Mouse (Mus musculus) fibroblast of lung, adult 2 months (primary cell): ENCODE measurements around the gene Gadd45g.
"Not testable (repeated sequence)": the region's sequence is repeated elsewhere in the genome, so short reads cannot be mapped to it uniquely, and the experiment has no call there.

Experiments
- DNase-seq: peaks from one replicate; pipeline ENCODE4 v3.0.0-alpha.2; 2011; ENCODE audit warnings: low read depth

Gene Gadd45g

DNA sequence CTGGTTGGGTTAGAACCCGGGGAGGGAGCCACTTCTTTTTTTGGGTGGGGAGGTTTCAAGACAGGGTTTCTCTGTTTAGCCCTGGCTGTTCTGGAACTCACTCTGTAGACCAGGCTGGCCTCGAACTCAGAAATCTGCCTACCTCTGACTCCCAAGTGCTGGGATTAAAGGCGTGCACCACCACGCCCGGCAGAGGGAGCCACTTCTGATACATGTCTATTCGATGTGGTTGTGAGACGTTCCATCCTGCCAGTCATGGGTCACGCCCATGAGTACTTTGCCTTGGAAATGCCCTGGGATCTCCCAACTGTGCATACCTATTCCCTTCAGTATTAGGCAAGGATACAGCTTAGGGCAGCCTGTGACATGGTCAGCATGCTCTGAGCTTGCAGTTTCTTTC is 12.5 kb upstream of the Gadd45g start:
- not testable (repeated sequence) for DNase-seq

DNA sequence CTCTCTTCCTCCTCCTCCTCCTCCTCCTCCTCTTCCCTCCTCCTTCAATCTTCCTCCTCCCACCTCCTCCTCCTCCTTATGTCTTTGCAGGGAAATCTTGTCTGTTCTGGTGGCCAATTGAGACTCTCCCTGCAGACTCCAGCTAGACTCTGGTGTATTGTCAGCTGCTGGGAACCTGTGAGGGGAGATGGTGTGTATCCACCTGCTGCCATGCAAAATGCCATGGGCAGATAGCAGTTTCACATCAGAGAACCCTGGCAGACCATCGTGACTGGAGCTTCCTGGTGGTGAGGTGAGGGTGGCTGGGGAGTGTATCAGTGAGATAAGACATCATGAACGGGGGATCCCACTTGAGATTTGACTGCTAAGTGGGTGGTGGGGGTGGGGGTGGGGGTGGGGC is 12.0 kb upstream of the Gadd45g start:
- DNase-seq = no peak

DNA sequence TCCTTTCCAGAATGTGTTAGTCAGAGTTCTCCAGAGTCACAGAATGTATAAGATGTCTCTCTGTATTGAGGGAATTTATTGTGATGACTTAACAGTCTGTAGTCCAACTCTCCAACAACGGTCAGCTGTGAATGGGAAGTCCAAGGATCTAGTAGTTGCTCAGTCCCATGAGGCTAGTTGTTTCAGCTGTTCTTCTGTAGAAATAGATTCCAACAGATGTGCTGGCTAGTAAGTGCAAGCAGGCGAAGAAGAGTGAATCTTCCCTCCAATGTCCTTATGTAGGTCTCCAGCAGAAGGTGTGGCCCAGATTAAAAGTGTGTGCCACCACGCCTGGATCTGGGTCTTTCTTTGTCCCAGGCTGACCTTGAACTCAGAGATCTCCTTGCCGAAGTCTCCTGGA is 11.3 kb upstream of the Gadd45g start:
- not testable (repeated sequence) for DNase-seq

DNA sequence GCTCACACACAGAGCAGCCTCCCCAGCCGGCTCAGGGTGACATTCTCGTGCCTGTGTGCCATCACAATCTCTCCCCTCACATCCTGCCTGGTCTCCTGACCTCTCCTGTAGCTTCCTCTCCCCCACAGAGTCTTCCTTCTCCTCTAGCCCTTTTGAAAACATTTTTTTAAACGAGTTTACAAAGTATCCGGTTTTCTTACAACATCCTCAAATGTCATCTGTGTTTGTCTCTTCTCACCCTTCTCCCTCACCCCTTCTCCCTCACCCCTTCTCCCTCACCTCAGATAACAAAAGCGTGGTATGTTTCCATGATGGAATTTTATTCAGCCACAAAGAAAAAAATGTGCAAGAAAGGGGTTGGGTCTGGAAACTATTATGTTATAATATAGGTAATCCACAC is 9.1 kb upstream of the Gadd45g start:
- DNase-seq = no peak

DNA sequence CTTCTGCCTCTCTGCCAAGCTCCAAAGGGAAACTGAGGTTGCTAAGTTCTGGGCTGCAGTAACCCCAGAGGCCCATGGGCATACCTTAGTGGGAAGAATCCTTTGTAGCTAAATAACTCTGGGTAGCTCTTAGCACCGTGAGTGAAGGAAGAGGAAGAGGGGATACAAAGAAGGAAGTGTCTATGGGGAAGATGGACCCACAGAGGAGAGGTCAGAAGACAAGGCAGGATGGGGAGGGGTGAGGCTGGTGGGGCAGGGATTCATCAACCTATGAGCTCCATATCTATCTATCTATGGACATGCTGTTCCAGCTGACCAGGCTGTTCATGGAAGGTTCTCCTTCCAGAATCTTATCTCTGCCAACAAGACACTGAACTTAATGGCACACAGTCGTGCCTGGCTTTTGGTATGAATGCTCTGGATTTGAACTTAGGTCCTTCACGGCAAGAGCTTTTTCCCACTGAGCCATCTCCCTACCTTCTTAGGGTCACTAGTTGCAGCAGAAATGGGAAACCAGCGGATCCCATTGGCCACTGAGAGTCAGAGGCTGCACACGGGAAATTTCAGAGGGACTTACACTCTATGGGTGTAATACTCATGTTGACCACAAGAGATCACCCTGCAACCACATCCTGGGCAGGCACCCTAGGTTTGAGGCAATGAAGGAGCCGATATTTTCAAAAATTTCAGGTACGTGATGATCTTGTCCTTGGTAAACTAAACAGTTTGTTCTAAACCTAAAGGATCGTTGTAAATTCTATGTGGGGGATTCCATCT is 7.0 kb upstream of the Gadd45g start:
- no peak for DNase-seq

DNA sequence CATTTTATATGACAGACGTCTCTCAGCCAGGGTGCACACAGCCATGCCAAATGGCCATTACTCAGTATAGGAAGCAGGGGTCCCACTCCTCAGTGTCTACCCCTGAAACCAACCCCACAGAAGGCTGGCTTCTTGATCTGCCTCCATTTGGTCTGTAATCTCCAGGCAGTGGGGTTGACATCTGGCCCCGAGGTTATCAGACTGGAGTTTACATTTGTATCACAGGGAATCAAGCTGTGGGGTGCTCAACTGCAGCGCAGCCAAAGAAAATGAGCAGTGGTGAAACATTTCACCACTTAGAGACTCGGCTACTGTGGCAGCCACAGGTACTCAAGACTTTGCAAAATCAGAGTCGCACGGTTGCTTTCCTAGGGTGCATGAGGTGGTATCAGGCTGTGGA is 5.8 kb upstream of the Gadd45g start:
- no peak for DNase-seq

DNA sequence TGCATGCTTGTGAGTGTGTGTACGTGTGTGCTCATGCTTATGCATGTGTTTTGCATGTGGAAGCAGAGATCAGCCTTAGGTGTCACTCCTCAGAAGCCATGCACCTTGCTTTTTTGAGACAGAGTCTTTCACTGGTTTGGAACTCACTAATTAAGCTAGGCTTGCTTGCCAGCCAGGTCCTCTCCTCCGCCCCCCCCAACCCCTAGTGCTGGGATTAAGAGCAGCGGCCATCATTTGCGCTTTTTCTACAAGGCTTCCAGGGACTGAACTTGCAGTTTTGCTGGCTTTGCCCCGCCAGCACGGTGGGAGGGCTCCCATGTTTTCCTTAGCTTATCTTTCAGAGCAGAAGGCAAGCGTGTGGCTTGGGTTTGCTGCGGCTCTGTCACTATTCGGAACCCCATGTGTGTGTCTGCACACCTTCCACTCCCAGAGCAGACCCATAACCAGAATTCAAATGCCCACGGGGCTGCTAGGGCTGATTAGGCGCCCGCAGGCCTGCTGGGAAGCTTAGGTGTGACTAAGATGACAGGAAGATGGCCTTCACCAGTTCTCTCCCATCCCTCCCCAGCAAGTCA is 4.8 kb upstream of the Gadd45g start:
- DNase-seq = no peak

DNA sequence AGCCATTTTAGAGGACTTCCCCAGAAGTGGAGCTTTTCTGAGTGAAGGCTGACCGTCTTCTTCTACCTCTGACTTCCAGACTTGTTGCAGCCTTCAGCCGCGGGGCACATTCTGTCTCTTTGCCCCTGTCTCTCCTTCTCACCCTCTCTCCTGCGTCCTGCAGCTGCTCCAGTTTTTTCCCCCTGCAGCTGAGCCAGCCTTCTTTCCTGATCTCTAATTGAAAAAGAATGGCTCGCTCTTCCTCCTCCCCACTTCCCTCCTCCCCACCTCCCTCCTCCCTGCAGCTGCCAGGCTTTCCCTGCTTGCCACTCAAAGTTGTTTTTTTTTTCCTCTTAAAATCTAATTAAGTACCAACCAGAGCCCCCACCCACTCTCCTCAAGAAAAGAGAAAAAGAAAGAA is 4.3 kb upstream of the Gadd45g start:
- no peak for DNase-seq

DNA sequence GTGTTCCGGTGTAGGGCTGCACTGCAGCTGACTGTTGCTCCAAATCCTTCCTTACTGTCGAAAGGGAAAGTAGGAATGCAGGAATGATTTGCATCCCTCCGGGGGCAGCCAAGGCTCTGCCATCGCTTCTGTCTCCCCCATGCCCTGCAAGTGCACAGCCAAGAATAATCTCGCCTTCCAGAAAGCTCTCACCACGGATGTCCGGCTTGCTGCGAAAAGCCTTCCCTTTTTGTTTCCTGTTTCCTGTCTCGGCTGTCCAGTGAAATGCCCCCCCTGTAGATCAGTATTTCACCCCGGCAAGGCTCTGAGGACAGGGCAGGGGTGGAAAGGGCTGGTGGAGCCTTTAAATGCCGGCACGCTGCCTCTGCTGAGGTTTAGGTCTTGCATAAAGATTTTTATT is 3.7 kb upstream of the Gadd45g start:
- no peak for DNase-seq

DNA sequence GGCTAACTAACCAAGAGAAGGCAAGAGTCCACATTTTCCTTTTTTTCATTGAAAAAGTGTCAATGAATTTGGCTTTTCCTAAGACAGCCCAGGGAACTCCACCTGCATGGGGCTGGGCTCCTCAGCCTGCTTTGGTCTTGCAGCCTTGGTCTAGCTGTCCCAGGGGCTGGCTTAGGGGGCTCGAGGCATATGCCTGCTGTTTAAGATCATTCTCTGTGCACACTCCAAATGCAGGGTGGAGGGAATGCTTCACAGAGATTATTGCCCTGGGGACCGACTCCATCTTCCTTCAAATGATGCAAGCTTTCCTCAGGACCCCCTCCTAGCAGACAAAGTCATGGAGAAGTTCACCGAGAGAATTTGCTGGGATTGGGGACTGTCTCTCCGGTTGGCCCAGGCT is 3.2 kb upstream of the Gadd45g start:
- no peak for DNase-seq

DNA sequence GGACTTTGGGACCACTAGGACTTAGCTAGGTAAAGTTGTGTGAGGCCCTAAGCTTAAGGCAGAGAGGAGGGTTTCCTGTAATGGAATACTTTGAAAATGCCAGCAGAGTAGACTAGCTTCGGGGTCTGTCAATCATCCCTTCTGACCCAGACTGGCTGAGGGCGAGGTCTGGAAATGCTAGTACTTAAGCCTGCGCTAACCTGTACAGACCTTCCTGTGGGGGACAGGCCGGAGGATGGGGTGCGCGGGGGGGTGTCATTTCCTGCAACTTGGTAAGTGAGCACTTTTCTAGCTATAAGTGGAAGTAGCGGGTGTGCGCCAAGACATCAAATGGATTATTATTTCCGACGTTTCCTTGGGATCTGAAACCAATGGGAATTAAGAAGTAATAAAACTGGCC is 2.4 kb upstream of the Gadd45g start:
- DNase-seq = no peak

DNA sequence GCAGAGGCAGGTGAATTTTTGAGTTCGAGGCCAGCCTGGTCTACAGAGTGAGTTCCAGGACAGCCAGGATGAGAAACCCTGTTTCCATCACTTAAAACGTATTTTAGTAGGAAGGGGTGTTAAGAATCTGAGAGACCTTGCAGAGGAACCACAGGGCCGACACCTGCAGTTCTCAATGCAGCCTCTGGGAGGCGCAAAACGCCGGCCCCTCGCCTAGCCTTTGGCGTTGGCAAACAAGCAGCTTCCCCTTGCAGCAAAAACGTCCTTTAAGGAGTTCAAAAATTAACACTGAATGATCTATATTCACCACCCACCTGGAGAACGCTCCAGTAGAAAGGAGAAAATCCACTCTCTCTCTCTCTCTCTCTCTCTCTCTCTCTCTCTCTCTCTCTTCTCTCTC is 1.8 kb upstream of the Gadd45g start:
- DNase-seq = no peak

DNA sequence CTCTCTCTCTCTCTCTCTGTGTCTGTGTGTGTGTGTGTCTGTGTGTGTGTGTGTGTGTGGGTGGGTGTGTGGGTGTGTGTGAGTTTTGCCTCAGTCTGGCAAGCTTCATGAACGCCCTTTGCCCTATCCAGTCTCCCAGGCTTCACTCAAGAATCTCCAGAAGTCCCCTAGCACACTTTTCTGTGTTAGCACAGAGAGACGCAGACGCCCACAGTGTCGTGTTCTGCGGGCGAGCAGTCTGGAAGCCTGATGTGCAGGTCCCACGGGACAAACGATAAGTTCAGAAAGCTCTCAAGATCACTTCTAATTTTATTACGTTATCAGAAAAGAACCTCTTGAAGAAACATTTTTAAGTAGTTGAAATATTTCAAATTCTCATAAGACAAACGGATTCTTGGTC is 1.4 kb upstream of the Gadd45g start:
- no peak for DNase-seq

DNA sequence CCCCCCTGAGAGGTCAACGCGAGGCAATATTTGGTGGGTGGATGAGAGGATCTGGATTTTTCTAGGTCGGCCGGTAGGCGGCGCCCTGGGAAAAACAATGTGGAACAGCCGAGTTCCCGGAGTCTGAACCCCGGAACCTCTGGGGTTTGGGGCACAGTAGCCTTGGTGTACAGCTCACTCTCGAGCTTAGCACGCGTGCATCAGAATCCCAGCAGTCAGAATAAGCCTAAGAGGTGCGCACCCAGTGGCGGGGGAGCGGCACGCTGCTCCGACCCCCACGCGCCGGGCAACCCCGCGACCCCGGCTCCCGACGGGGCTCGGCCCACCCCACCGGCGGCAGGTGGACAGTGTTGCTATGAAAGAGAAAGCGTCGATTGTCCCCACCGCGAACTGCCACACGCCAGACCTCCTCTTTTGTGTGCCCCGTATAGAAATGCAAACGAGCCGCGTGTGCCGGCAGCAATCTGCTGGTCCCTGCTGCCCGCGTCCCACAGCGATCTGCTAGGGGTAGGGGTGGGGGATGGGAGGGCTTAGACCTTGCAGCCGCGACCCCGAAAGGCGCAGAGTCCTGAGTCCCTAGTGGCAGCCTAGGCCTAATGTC is 787 bp upstream of the Gadd45g start:
- DNase-seq = no peak

DNA sequence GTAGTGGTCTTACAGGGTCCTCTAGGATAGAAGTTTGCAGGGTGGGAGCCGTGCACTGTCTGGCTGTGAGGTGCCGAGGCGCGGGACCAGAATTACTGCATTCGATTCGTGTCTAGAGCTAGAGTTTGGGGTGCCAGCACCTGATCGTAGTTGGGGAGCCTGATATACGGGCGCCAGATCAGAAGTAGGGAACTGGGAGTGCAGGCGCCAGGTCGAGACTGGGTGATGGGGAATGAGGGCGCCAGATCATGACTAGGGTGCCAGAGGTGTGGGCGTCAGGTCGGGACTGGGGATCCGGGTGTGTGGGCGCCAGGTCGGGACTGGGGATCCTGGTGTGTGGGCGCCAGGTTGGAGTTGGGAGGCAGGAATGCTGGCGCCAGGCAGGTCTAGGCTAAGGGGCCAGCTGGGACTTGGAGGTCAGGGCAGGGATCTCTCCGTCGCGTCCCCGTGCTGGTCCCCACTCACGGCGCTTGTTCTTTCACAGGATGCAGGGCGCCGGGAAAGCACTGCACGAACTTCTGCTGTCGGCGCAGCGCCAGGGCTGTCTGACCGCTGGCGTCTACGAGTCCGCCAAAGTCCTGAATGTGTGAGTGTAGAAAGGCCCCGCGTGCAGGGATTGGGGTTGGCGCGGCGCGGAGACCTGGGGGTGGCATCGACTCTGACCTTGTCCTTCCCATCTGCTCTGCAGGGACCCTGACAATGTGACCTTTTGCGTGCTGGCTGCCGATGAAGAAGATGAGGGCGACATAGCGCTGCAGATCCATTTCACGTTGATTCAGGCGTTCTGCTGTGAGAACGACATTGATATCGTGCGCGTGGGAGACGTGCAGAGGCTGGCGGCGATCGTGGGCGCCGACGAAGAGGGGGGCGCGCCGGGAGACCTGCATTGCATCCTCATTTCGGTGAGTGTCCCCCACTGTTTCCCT is 653 bp downstream of the Gadd45g start:
- DNase-seq = no peak

DNA sequence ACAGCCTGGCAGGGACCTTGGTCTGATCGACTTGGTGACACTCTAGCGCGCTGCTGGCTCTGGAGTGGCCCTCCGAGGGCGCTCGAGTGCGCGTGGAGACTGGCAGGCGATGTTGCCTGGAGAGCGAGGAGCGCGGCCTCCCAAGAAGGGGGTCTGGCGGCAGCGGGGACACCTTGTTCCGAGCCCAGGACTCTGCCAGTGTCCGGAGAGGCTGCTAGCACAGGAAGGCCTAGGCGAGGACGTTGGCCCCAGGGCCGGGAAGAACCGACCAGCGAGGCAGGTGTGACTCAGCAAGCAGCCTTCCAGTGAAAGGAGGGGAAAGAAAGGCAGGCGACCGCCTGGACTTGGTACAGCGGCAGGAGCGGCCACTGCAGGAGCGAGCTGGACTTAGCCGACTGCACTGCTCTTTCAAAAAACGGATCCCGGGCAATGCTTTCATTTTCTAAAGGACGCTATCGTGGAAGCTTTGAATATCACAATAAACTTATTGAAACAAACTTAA is 1.6 kb downstream of the Gadd45g start:
- DNase-seq = no peak

DNA sequence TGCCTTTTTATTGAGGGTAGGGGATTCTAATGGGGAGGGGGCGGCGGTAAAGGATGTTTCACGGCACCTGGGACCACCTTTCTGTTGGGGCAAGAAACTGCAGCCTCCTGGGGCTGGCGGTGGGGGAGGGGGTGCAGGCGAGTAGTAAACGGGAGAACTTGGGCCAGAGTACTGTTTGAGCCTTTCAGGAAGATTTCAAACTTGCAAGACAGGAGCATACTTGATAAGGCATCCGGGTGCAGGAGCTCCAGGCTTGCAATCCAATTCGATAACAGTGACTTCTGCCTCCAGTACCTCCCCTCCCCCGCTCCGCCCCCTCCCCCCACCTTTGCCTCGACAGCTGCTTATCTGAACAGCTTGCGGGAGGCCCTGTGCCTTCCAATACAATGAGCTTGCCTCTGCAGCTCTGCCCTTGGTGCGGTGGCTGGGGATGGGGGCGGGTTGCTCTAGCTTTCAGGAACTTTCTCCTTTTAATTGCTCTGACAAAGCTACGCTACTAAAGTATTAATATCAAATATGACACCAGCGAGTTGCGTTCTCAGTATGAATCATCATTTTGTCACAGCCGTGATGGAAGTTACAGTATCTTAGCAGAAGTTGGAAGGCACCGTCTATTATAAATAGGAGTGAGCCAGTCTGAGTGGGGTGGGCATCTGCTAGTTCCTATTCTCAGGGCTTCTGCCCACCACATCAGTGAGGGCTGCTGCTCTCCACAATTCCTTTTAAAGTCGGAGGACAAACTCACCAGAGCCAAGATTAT is 2.2 kb downstream of the Gadd45g start:
- DNase-seq = no peak

DNA sequence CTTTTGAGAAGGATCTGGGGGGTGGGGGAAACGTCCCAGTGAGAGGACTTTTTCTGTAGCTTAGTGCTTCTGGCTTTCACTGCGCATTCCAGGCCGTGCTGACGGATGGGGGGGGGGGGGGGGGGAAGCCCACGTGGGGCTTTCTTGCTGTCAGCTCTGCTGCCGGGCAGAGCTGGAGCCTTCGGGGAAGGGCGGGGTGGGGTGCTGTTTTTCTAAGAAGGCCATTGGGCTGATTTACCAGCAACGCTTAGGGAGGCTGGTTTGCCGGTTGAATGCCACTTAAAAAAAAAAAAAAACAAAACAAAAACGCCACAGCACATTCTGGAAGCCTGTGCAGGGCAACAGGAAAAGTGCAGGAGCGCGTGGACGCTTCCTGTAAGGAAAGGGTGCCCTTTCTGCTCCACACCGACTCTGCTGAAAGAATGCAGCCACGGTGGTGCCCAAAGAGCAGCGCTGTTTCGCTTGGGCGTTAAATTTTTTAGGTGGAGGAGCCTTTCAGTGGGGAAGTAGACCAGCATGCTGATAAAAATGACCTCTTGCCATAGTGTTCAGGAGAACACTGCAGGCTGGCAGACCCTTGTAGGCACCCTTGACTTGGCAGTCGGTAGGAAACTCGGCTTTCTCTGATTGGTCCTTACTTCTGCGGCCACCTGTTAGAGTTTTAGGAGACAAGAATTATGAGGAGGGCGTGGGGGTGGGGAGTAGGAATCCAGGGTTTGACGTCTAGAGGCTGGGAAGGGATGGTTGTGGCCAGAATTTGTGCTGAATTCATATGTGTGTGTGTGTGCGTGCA is 3.0 kb downstream of the Gadd45g start:
- DNase-seq = no peak

DNA sequence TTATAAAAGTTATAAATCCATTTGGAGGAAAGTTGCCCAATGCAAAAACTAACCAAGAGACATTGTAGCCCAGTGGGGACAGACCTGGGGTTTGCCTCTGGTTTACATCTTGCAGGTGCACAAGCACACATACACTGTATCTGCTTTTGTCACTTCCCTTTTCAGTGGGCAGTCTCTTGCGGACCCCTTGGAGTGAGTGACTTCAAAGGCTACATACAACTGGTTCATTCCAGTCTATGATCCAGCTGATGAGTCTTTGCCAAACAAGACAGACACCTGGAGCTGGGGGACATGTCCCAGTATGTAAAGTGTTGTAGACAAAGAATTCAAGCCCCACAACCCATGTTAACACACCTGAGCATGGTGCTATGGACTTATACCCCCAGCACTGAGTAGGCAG is 4.1 kb downstream of the Gadd45g start:
- DNase-seq = no peak

DNA sequence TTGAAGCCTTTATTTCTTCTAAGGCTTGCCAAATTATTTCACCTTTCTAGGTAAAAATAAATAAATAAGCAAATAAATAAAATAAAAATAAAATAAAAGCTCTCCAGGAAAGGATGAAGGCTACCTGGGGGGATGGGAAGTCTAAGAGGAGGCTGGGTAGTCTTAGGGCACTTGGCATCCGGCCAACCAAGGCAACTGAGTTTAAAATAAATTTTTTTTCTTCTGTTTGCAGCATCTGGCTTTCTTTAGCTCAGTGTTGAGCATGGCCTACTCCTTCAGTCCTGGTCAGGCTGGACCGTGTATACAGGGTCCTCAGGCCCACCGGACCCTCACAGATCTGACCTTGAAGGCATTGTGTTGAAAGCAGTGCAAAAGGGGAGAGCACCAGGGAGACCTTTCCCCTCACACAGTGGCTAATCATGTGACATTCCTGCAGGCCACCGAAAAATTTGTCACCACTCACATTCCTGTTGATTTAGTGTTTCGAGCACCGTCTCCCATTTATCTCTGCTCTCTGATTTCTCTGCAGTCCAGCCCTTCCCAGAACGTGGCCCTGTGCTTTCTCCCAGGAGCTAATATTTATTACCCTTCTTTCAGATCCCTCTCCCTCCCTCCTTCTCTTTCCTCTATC is 6.2 kb downstream of the Gadd45g start:
- no peak for DNase-seq
